Mouse (Mus musculus): ENCODE results near the gene Rbms1. TPM values are rescaled to one million over a fixed set of nuclear protein-coding genes. Genes with fewer than 3 reads are reported as not detected.

Gene Rbms1
- polyA plus RNA-seq (2011; ENCODE audit: insufficient read depth, insufficient read length, low replicate concordance, missing spikeins) = 15.6 and 23.8 TPM in 2 replicates

DNA sequence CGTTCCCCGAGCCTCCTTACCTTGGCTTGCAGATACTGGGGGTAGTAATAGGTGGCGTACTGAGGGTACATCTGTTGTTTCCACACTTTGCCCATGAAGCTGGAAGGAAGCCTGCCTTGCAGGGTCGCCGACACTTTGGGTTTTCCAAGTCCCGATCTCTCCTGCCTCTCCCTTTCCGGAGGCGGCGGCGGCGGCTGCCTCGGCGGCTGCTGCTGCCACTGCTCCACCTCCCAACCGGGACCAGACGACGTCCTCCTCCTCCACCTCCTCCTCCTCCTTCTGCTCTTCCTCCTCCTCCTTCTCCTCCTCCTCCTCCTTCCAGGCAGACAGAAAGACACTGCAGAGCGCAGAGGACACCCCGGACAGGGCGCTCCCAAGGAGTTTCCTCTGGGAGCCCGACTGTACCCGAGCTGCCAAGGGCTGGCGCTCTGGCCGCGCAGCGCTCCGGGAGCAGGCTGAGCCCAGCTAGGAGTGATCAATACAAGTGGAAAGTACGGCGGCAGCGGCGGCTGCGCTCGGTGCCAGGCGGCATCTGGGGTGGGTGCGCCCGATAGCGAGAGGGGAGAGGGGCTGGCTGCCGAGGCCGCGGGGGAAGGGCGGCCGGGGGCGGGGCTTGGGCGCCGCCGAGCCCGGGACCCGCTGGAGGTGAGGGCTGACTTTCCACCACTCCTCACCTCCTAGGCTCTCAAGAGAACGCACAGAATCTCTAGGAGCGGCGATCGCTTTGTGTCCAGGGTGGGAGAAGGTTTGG lies at the start of gene Rbms1:
TSS of gene Rbms1 (minus strand) at position 522 of the 751 bp plus-strand sequence.
- TF ChIP-seq CTCF (IDR thresholded peaks at IDR 0.05; ENCODE audit: control insufficient read depth, insufficient read depth, low read length) (no peak), POLR2A (IDR thresholded peaks at IDR 0.05; ENCODE audit: borderline replicate concordance, control insufficient read depth, low read depth, low read length) (peak; percentile 11; the same call in 1 of the 2 replicates)
- no peaks in the 10 kb centered on the region for H3K4me1 ChIP-seq (ENCODE audit: control insufficient read depth, insufficient read depth, low read length)
- under 1% methylated on average over 48 of the region's 51 CpGs for WGBS
- H3K27ac ChIP-seq (ENCODE audit: control insufficient read depth, insufficient read depth, low read depth, low read length, poor library complexity) = peak within 1 kb of the TSS; percentile 55
- peak within 1 kb of the TSS; percentile 66 for H3K4me3 ChIP-seq (replicated peaks; ENCODE audit: control insufficient read depth, low read depth, low read length)

GRCm38 (mm10) chr2:61012249-61012828 lies 49.3 kb upstream of the Rbms1 start:
- no peak overlapping the region for H3K27ac ChIP-seq (ENCODE audit: control insufficient read depth, insufficient read depth, low read depth, low read length, poor library complexity)
- no peaks in the 10 kb centered on the region for H3K4me1 ChIP-seq (ENCODE audit: control insufficient read depth, insufficient read depth, low read length)
- no peak overlapping the region for H3K4me3 ChIP-seq (replicated peaks; ENCODE audit: control insufficient read depth, low read depth, low read length)
- WGBS = 80% methylated on average over 3 of the region's 3 CpGs
- TF ChIP-seq POLR2A (IDR thresholded peaks at IDR 0.05; ENCODE audit: borderline replicate concordance, control insufficient read depth, low read depth, low read length) (no peak), CTCF (IDR thresholded peaks at IDR 0.05; ENCODE audit: control insufficient read depth, insufficient read depth, low read length) (no peak)

- TF ChIP-seq CTCF (IDR thresholded peaks at IDR 0.05; ENCODE audit: control insufficient read depth, insufficient read depth, low read length) (no peak), POLR2A (IDR thresholded peaks at IDR 0.05; ENCODE audit: borderline replicate concordance, control insufficient read depth, low read depth, low read length) (no peak)
- Histone ChIP-seq H3K4me3 (replicated peaks; ENCODE audit: control insufficient read depth, low read depth, low read length) (no peak overlapping the region), H3K27ac (ENCODE audit: control insufficient read depth, insufficient read depth, low read depth, low read length, poor library complexity) (no peak overlapping the region), H3K4me1 (ENCODE audit: control insufficient read depth, insufficient read depth, low read length) (no peaks in the 10 kb centered on the region)
- 77% methylated on average over 5 of the region's 5 CpGs for WGBS
These were observed 23.3 kb upstream of the Rbms1 start for GRCm38 (mm10) chr2:60986286-60986685.

DNA sequence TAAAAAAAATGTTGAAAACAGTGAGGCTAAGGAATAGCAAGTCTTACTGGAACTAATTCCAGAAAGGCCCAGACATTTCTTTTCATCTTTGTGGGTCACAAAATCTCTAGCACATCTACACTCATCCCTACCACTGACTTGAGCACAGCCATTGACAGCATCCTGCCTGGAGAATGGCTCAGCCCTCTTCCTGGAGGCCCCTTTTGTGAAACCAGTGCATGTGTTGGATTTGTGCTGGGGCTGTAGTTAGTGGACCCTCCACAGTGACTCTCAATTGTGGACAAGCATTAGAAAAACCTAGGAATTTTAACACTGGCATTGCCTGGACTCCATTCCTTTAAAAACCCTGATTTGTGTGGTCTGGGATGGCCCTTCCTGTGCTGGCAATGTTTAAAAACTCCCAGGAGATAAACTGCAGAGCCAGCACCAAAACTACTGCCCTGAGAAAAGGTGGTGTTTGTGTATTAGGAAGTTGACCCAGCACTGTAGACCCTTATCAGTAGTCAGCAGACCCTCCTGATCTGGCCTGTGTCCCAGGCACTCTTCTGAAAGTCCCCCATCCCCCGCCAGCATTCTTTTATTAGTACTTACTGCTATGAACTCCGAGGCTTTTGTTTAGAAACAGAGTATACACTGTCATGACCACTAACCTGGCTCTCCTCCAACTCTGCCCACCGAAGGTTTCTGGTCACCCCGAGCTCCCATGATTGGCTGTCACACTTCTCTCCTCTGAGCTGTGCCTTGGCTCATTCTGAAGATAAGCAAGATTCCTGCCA lies 15.7 kb upstream of the Rbms1 start:
- TF ChIP-seq POLR2A (IDR thresholded peaks at IDR 0.05; ENCODE audit: borderline replicate concordance, control insufficient read depth, low read depth, low read length) (no peak), CTCF (IDR thresholded peaks at IDR 0.05; ENCODE audit: control insufficient read depth, insufficient read depth, low read length) (no peak)
- Histone ChIP-seq H3K4me1 (ENCODE audit: control insufficient read depth, insufficient read depth, low read length) (no peaks in the 10 kb centered on the region), H3K4me3 (replicated peaks; ENCODE audit: control insufficient read depth, low read depth, low read length) (no peak overlapping the region), H3K27ac (ENCODE audit: control insufficient read depth, insufficient read depth, low read depth, low read length, poor library complexity) (no peak overlapping the region)
- WGBS = 12% methylated on average over 4 of the region's 4 CpGs

- H3K27ac ChIP-seq (ENCODE audit: control insufficient read depth, insufficient read depth, low read depth, low read length, poor library complexity) = no peak overlapping the region
- no peaks in the 10 kb centered on the region for H3K4me1 ChIP-seq (ENCODE audit: control insufficient read depth, insufficient read depth, low read length)
- TF ChIP-seq POLR2A (IDR thresholded peaks at IDR 0.05; ENCODE audit: borderline replicate concordance, control insufficient read depth, low read depth, low read length) (no peak), CTCF (IDR thresholded peaks at IDR 0.05; ENCODE audit: control insufficient read depth, insufficient read depth, low read length) (no peak)
- 22% methylated on average over 7 of the region's 7 CpGs for WGBS
- H3K4me3 ChIP-seq (replicated peaks; ENCODE audit: control insufficient read depth, low read depth, low read length) = no peak overlapping the region
These were observed 9.3 kb upstream of the Rbms1 start for GRCm38 (mm10) chr2:60972189-60972814.

DNA sequence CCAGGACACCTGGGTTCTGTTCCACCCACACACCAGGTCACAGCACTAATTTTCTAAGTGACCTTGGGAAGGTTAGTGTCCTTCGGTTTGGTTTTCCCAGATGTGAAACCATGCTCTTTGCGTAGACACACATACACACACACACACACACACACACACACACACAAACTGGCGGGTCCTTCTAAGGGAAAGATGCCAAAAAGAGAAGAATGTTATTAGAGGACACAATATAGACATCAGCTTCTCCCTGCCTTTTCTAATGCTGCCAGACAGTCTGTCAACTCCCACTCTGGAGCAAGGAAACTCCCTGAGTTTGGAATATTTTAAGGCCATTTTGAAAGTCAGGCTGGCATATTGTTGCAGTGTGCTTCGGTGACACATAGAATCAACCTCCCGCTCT lies 624 bp upstream of the Rbms1 start:
- TF ChIP-seq CTCF (IDR thresholded peaks at IDR 0.05; ENCODE audit: control insufficient read depth, insufficient read depth, low read length) (no peak), POLR2A (IDR thresholded peaks at IDR 0.05; ENCODE audit: borderline replicate concordance, control insufficient read depth, low read depth, low read length) (no peak)
- WGBS = 41% methylated on average over 5 of the region's 5 CpGs
- Histone ChIP-seq H3K27ac (ENCODE audit: control insufficient read depth, insufficient read depth, low read depth, low read length, poor library complexity) (no peak overlapping the region), H3K4me1 (ENCODE audit: control insufficient read depth, insufficient read depth, low read length) (no peaks in the 10 kb centered on the region), H3K4me3 (replicated peaks; ENCODE audit: control insufficient read depth, low read depth, low read length) (no peak overlapping the region)

- TF ChIP-seq CTCF (IDR thresholded peaks at IDR 0.05; ENCODE audit: control insufficient read depth, insufficient read depth, low read length) (no peak), POLR2A (IDR thresholded peaks at IDR 0.05; ENCODE audit: borderline replicate concordance, control insufficient read depth, low read depth, low read length) (no peak)
- Histone ChIP-seq H3K27ac (ENCODE audit: control insufficient read depth, insufficient read depth, low read depth, low read length, poor library complexity) (peak overlapping the region; percentile 55), H3K4me1 (ENCODE audit: control insufficient read depth, insufficient read depth, low read length) (no peaks in the 10 kb centered on the region), H3K4me3 (replicated peaks; ENCODE audit: control insufficient read depth, low read depth, low read length) (peak overlapping the region; percentile 66)
- 1% methylated on average over 58 of the region's 64 CpGs for WGBS
These were observed 856 bp downstream of the Rbms1 start for GRCm38 (mm10) chr2:60962001-60962670.

All from bone marrow, adult 2 months (tissue).